Mouse (Mus musculus) liver, adult 2 months (tissue): Measurements from ENCODE around the gene Six6. TPM values are rescaled to one million over a fixed set of nuclear protein-coding genes. Genes with fewer than 3 reads are reported as not detected.

Experiments used
- DNase-seq: peaks from one replicate; pipeline ENCODE4 v3.0.0-alpha.2; 2011; ENCODE audit warnings: low read depth, low spot score; ENCODE audit errors: extremely low read depth
- H3K27ac ChIP-seq: fragments of 200-500 bp; replicated peaks from 2 replicates; pipeline ENCODE4 v1.5.1; 2012; ENCODE audit warnings: low read depth, mild to moderate bottlenecking, control low read depth, inconsistent platforms, low read length; ENCODE audit not compliant: insufficient read depth
- H3K27me3 ChIP-seq: fragments of 200-500 bp; 2 replicates; pipeline ENCODE4 v1.6.1; 2012; ENCODE audit warnings: mild to moderate bottlenecking, moderate library complexity, low read length, inconsistent platforms; ENCODE audit not compliant: control insufficient read depth, insufficient read depth
- H3K36me3 ChIP-seq: fragments of 200-500 bp; 2 replicates; pipeline ENCODE4 v1.6.1; 2012; ENCODE audit warnings: low read length, inconsistent platforms; ENCODE audit not compliant: control insufficient read depth, insufficient read depth
- H3K4me1 ChIP-seq: fragments of 200-500 bp; 2 replicates; pipeline ENCODE4 v1.6.1; 2011; ENCODE audit warnings: low read length; ENCODE audit not compliant: control insufficient read depth, insufficient read depth
- H3K4me3 ChIP-seq: fragments of 200-500 bp; 2 replicates; pipeline ENCODE4 v1.5.1; 2011; ENCODE audit warnings: low read depth, mild to moderate bottlenecking, control low read depth, low read length, moderate library complexity; ENCODE audit not compliant: insufficient read depth
- H3K79me2 ChIP-seq: fragments of 200-500 bp; 2 replicates; pipeline ENCODE4 v1.6.1; 2012; ENCODE audit warnings: inconsistent platforms, mild to moderate bottlenecking, low read length, moderate library complexity; ENCODE audit not compliant: control insufficient read depth, insufficient read depth
- H3K9ac ChIP-seq: fragments of 200-500 bp; 2 replicates; pipeline ENCODE4 v1.6.1; 2012; ENCODE audit warnings: low read depth, mild to moderate bottlenecking, control low read depth, inconsistent platforms, low read length
- CTCF ChIP-seq: fragments of 200-500 bp; IDR thresholded peaks from 2 replicates; pipeline ENCODE4 v1.5.1; 2011; ENCODE audit warnings: low read depth, low read length, control low read depth
- POLR2A ChIP-seq: fragments of 200-500 bp; IDR thresholded peaks from 2 replicates; pipeline ENCODE4 v1.6.1; 2011; ENCODE audit warnings: low read length, control low read depth; ENCODE audit not compliant: insufficient read depth; ENCODE audit errors: extremely low read depth
- WGBS: fragments of 180-500 bp; shearing (Covaris S2); methylation state at CpG from one replicate; pipeline ENCODE4 v1.1.7; 2018; 5-methylcytosine and 5-hydroxymethylcytosine counted together
- polyA plus RNA-seq: library from polyadenylated mRNA; depleted of rRNA; stranded (reverse); fragments of >200 nt; gene quantifications from 2 replicates; pipeline ENCODE4 v1.2.3, GENCODE M21; 2012; rRNA removed
- total RNA-seq: library from RNA; depleted of rRNA; stranded (reverse); fragments of >200 nt; gene quantifications from 2 replicates; pipeline ENCODE4 v1.2.3, GENCODE M21; 2014; rRNA removed

The Six6 gene
- total RNA-seq (not detected in 2 replicates), polyA plus RNA-seq (not detected in 2 replicates)

GRCm38 (mm10) chr12:72939616-72940015 lies at the start of gene Six6:
Gene Six6, plus strand, starts transcription at chr12:72939892.
- Histone ChIP-seq H3K9ac (no peak within 1 kb of the TSS), H3K4me3 (no peak within 1 kb of the TSS), H3K36me3 (no peaks in the 10 kb centered on the region), H3K79me2 (no peaks in the 10 kb centered on the region), H3K27me3 (peaks cover 28% of the 10 kb centered on the region), H3K4me1 (no peaks in the 10 kb centered on the region), H3K27ac (no peak within 1 kb of the TSS)
- DNase-seq: no peak
- TF ChIP-seq CTCF: no peak
- TF ChIP-seq POLR2A: no peak
- 2% methylated on average over 28 of the region's 28 CpGs for WGBS

DNA sequence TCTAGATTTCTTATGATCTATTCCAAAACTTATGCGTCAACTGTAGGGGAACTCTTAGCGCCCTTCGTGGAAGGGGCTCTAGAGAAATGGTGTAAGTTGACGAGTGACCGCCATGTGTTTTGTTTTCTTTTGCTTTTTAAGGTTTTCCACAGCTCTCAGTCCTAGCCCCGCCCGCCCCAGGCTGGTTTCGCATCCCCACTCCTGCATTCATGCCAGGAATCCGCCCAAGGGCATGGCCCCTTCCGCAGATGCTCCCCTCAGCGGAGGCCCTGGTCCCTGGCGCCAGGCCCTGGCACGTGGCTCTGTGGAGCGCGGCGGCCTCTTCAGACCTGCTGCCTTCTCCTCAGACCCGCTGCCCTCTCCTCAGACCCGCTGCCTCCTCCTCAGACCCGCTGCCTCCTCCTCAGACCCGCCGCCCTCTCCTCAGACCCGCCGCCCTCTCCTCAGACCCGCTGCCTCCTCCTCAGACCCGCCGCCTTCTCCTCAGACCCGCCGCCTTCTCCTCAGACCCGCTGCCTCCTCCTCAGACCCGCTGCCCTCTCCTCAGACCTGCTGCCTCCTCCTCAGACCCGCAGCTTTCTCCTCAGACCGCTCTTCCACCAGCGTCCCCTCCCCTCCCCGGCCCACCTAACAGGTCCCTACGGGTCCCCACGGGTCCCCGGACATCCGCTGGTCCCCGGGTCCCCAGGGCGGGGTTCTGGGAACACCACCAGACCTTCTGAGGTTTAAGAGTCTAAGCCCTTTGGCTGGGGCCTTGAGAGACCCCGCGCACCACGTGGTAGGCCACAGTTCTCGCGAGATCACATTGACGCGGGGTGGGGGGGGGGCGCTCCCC lies 22.3 kb upstream of the Six6 start:
- no peak overlapping the region for H3K4me3 ChIP-seq
- WGBS: 19% methylated on average over 44 of the region's 48 CpGs
- H3K9ac ChIP-seq: no peak overlapping the region
- DNase-seq: no peak
- peaks cover 14% of the 10 kb centered on the region for H3K27me3 ChIP-seq
- H3K27ac ChIP-seq: no peak overlapping the region
- TF ChIP-seq POLR2A (no peak), CTCF (no peak)
- no peaks in the 10 kb centered on the region for H3K36me3 ChIP-seq
- no peaks in the 10 kb centered on the region for H3K79me2 ChIP-seq
- H3K4me1 ChIP-seq: no peaks in the 10 kb centered on the region

GRCm38 (mm10) chr12:72936751-72937150 lies 2.9 kb upstream of the Six6 start:
- TF ChIP-seq POLR2A: no peak
- TF ChIP-seq CTCF: no peak
- DNase-seq: no peak
- Histone ChIP-seq H3K4me1 (no peaks in the 10 kb centered on the region), H3K27me3 (peaks cover 26% of the 10 kb centered on the region), H3K9ac (no peak overlapping the region), H3K36me3 (no peaks in the 10 kb centered on the region), H3K79me2 (no peaks in the 10 kb centered on the region), H3K4me3 (no peak overlapping the region), H3K27ac (no peak overlapping the region)
- WGBS: 28% methylated on average over 8 of the region's 8 CpGs

DNA sequence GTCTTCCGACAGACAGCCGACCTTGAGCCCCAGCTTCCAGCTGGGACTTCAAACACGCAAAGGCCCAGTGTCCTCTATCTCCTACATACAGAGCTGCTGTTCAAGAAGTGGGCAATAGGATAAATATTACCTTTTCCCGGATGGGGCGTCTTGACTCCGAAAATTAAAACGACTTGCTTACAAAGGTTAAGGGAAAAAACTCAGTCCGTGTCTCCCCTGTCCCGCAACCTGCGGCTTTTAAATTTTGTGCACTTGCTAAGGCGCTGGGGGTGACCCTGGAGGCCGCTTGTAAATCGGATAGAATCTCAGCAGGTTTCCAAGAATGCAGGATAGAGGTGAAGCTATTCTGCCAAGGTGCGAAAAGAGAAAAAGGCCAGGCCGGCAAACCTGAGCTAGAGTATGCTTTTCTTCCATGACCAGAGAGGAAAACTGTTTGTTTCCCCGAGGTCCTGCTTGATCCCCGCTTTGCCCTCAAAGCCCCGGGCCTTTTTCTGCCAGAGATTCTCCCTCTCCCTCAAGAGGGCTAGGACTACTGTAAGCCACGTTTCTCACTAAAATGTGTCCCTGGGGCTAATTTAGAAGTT lies 2.1 kb upstream of the Six6 start:
- Histone ChIP-seq H3K79me2 (no peaks in the 10 kb centered on the region), H3K4me1 (no peaks in the 10 kb centered on the region), H3K27ac (no peak overlapping the region), H3K36me3 (no peaks in the 10 kb centered on the region), H3K4me3 (no peak overlapping the region), H3K27me3 (peaks cover 28% of the 10 kb centered on the region), H3K9ac (no peak overlapping the region)
- no peak for TF ChIP-seq CTCF
- TF ChIP-seq POLR2A: no peak
- WGBS: 6% methylated on average over 19 of the region's 19 CpGs
- DNase-seq: no peak

GRCm38 (mm10) chr12:72938176-72938575 lies 1.5 kb upstream of the Six6 start:
- Histone ChIP-seq H3K27ac (no peak overlapping the region), H3K9ac (no peak overlapping the region), H3K27me3 (peaks cover 28% of the 10 kb centered on the region), H3K4me1 (no peaks in the 10 kb centered on the region), H3K36me3 (no peaks in the 10 kb centered on the region), H3K79me2 (no peaks in the 10 kb centered on the region), H3K4me3 (no peak overlapping the region)
- DNase-seq: no peak
- no peak for TF ChIP-seq POLR2A
- TF ChIP-seq CTCF: no peak
- 14% methylated on average over 13 of the region's 13 CpGs for WGBS
